Mouse (Mus musculus) megakaryocyte, embryonic 14.5 days (primary cell): ENCODE results near the gene Stk24.

Experiments used
- FLI1 ChIP-seq: IDR thresholded peaks from 2 replicates; pipeline ENCODE4 v1.6.1; 2012; ENCODE audit warnings: low read length, inconsistent platforms, mixed read lengths
- GATA1 ChIP-seq: IDR thresholded peaks from 3 replicates; pipeline ENCODE4 v1.6.1; 2012; ENCODE audit warnings: mixed read lengths, low read length, inconsistent platforms, borderline replicate concordance

DNA sequence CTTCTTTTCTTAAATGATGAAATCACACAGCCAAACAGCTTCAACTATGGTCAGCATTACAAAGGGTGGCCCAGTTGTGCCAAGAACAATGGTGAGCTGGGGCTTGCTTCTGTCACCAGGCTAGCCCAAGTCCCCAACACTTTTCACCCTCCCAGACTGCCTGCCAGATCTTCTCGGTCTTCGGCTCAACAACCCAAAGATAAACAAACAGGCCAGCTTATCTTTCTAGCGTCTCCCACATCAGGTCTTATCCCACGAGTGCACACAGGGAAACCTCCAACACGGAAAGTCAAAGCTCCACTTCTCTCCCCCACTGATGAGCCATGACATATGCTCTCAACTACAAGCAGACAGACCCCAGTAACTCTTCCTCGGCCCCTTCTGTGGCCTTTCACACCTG is 24.1 kb downstream of the Stk24 start:
- no peak for TF ChIP-seq GATA1
- no peak for TF ChIP-seq FLI1
